Mouse (Mus musculus) C2C12 (cell line): ENCODE data around the gene Ptpn13. TPM values are rescaled to one million over a fixed set of nuclear protein-coding genes. Genes with fewer than 3 reads are reported as not detected.

Experiments used
- H3K27me3 ChIP-seq: one replicate; pipeline ENCODE4 v1.6.1; 2011; ENCODE audit not compliant: control insufficient read depth, insufficient read depth, insufficient read length
- H3K36me3 ChIP-seq: one replicate; pipeline ENCODE4 v1.6.1; 2011; ENCODE audit not compliant: control insufficient read depth, insufficient read depth
- H3K4me3 ChIP-seq: one replicate; pipeline ENCODE4 v1.5.1; 2011; ENCODE audit warnings: mild to moderate bottlenecking, control low read depth; ENCODE audit not compliant: poor library complexity, insufficient read depth, severe bottlenecking
- H3K79me2 ChIP-seq: one replicate; pipeline ENCODE4 v1.6.1; 2011; ENCODE audit not compliant: control insufficient read depth, insufficient read depth
- H3K79me3 ChIP-seq: one replicate; pipeline ENCODE4 v1.6.1; 2011; ENCODE audit warnings: low read depth, control low read depth
- H3ac ChIP-seq: one replicate; pipeline ENCODE3; 2011; ENCODE audit warnings: low read depth; ENCODE audit not compliant: control insufficient read depth, insufficient read length
- CEBPB ChIP-seq: IDR thresholded peaks from one replicate; pipeline ENCODE4 v1.6.1; 2011; ENCODE audit warnings: low read depth, mild to moderate bottlenecking, control low read depth, moderate library complexity
- CTCF ChIP-seq: IDR thresholded peaks from one replicate; pipeline ENCODE4 v1.5.1; 2011; ENCODE audit not compliant: control insufficient read depth, insufficient read depth, insufficient read length
- FOSL1 ChIP-seq: IDR thresholded peaks from one replicate; pipeline ENCODE4 v1.8.0; 2011; ENCODE audit warnings: mild to moderate bottlenecking, low read length; ENCODE audit not compliant: poor library complexity, insufficient read depth, severe bottlenecking
- MAX ChIP-seq: IDR thresholded peaks from one replicate; pipeline ENCODE4 v1.6.1; 2011; ENCODE audit warnings: mild to moderate bottlenecking, control low read depth
- MYOD1 ChIP-seq: IDR thresholded peaks from one replicate; pipeline ENCODE4 v1.6.1; 2011; ENCODE audit warnings: low read depth; ENCODE audit not compliant: control insufficient read depth, insufficient read length
- MYOG ChIP-seq: IDR thresholded peaks from one replicate; pipeline ENCODE4 v1.6.1; 2011; ENCODE audit not compliant: control insufficient read depth, insufficient read length; ENCODE audit errors: extremely low read depth
- USF1 ChIP-seq: IDR thresholded peaks from one replicate; pipeline ENCODE4 v1.6.1; 2011; ENCODE audit warnings: low read depth, mild to moderate bottlenecking, control low read depth, moderate library complexity
- polyA plus RNA-seq: library from polyadenylated mRNA; unstranded; fragments of >200 nt; fragmentation: generic; extraction: Trizol; gene quantifications from one replicate; pipeline ENCODE4 v1.2.1, GENCODE M21; 2012; ENCODE audit warnings: missing spikeins

Gene Ptpn13
- polyA plus RNA-seq, 1 experiment = 1.8 TPM

GRCm38 (mm10) chr5:103527437-103527718 lies 102.4 kb downstream of the Ptpn13 start:
- H3ac ChIP-seq = no peak overlapping the region
- H3K27me3 ChIP-seq = no peaks in the 10 kb centered on the region
- H3K36me3 ChIP-seq = no peaks in the 10 kb centered on the region
- no peaks in the 10 kb centered on the region for H3K79me3 ChIP-seq
- no peaks in the 10 kb centered on the region for H3K79me2 ChIP-seq
- TF ChIP-seq USF1 (no peak), FOSL1 (no peak), CEBPB (no peak), CTCF (no peak), MYOG (no peak), MAX (no peak), MYOD1 (no peak)
- no peak overlapping the region for H3K4me3 ChIP-seq

DNA sequence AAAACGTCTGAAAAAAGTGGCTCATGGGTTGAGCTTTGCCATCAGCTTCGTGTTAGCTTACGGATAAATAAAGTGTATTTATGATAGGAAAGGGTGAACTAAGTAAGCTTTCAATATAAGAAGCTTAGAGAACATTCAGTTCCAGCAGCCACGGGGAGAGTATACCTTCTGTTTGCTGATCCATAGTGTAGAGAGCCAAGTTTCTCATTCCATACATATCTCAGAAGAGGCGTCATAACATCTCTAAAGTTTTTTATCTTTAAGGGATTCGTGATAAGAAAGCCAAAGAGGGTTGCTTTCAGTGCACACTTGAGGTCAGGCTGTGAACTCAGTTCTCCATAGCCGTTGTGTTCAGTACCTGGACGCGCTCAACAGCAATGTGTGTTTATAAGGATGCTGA lies 105.2 kb downstream of the Ptpn13 start:
- Histone ChIP-seq H3K79me2 (no peaks in the 10 kb centered on the region), H3K36me3 (no peaks in the 10 kb centered on the region), H3K27me3 (no peaks in the 10 kb centered on the region), H3K79me3 (no peaks in the 10 kb centered on the region), H3K4me3 (no peak overlapping the region), H3ac (no peak overlapping the region)
- TF ChIP-seq CTCF = no peak

DNA sequence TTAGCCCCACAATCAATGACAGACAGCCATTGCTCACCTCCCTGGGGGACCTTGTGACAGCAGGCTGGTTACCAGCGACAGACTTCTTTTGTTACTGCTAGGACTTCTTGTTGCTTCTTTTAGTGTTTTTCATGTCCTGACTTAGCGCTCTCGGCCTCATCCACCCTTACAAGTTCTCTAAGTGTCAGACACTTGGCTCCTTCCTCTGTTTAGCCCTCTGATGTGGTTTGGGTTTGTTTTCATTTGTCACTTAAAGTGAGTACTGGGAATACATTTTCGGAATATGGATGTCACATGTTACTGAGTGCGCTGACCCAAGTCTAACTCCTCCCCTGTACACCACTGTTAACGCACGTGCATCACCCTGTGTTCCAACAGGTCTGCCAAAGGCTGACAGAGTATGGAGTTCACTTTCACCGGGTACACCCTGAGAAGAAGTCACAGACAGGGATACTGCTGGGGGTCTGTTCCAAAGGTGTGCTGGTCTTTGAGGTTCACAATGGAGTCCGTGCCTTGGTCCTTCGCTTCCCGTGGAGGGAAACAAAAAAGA lies 107.9 kb downstream of the Ptpn13 start:
- H3K36me3 ChIP-seq = no peaks in the 10 kb centered on the region
- H3ac ChIP-seq = no peak overlapping the region
- no peak overlapping the region for H3K4me3 ChIP-seq
- no peaks in the 10 kb centered on the region for H3K27me3 ChIP-seq
- H3K79me3 ChIP-seq = no peaks in the 10 kb centered on the region
- no peaks in the 10 kb centered on the region for H3K79me2 ChIP-seq
- TF ChIP-seq MYOD1 (no peak), FOSL1 (no peak), CEBPB (no peak), MAX (no peak), CTCF (no peak), USF1 (no peak), MYOG (no peak)

GRCm38 (mm10) chr5:103534454-103534853 lies 109.5 kb downstream of the Ptpn13 start:
- TF ChIP-seq MAX (no peak), MYOD1 (no peak), CEBPB (no peak), MYOG (no peak), FOSL1 (no peak), USF1 (no peak), CTCF (no peak)
- Histone ChIP-seq H3ac (no peak overlapping the region), H3K79me3 (no peaks in the 10 kb centered on the region), H3K79me2 (no peaks in the 10 kb centered on the region), H3K4me3 (no peak overlapping the region), H3K36me3 (no peaks in the 10 kb centered on the region), H3K27me3 (no peaks in the 10 kb centered on the region)

DNA sequence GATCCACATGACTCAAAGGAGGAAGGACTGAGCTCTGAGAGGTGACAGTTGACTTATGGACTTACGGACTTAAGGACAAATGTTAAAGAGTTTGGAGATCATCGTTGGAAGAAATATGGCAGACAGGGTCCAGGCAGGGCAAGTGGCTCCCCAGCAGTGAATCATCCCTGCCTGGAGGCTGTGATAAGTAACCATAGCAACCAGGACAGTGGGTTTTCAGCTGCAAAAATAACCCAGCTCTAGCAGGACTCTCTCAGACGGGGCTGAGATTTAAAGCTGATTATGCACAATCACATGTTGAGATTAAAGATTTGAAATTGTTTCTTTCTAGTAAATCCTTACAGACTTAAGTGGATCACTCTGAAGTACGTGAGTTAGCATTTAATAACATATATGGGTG lies 112.4 kb downstream of the Ptpn13 start:
- Histone ChIP-seq H3K36me3 (no peaks in the 10 kb centered on the region), H3K4me3 (no peak overlapping the region), H3ac (no peak overlapping the region), H3K79me2 (no peaks in the 10 kb centered on the region), H3K79me3 (no peaks in the 10 kb centered on the region), H3K27me3 (no peaks in the 10 kb centered on the region)
- TF ChIP-seq MYOG (no peak), MYOD1 (no peak), MAX (no peak), CTCF (no peak)

DNA sequence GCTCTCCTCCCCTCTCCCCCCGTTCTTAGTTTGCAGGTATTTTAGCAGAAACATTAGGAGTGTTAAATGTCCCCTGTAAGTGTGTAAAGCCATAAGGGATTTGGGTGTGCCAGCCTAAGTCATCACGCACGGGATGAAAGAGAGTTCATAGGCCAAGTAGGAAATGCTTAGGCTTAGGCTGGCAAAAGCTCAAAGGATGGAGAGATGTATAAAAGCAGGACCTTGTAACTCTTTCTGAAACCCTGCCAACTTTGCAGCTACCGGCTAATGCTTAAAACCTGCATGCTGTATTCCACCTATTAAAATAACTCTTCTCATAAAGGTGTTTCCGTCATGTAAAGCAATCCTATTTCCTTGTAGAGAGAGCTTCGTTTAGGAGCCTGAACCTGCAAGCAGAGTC lies 115.6 kb downstream of the Ptpn13 start:
- no peaks in the 10 kb centered on the region for H3K79me3 ChIP-seq
- no peak overlapping the region for H3K4me3 ChIP-seq
- no peaks in the 10 kb centered on the region for H3K36me3 ChIP-seq
- no peaks in the 10 kb centered on the region for H3K27me3 ChIP-seq
- no peak overlapping the region for H3ac ChIP-seq
- H3K79me2 ChIP-seq = no peaks in the 10 kb centered on the region
- TF ChIP-seq MAX = no peak
- no peak for TF ChIP-seq USF1
- TF ChIP-seq MYOG = no peak
- TF ChIP-seq CTCF = no peak
- no peak for TF ChIP-seq CEBPB
- TF ChIP-seq FOSL1 = no peak
- no peak for TF ChIP-seq MYOD1
